Mouse (Mus musculus): ENCODE measurements around the gene Ints1.

DNA sequence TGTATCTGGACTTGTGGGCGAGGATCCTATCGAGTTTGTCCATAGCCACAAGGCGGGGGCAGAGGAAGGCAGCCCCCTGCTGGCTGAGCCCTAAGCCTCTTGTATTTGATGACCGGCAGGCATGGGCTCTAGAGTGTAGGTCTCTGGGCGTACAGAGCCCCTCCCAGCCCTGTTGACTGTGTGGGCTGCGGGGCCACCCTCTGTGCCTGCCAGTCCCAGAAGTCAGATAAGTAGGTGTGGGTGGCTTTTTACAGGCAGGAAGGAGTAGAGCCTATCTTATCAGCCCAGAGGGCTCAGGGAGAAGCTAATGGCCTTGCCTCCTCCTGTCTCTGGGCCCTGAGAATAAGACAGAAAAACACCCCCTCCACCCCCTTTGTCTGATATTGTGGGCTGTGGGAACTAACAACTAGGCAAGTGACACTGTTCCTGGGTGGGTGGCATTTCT, 28.7 kb upstream of the Ints1 start:
- peak; percentile 21; the same call in 1 of the 2 replicates for TF ChIP-seq CTCF (IDR thresholded peaks at IDR 0.05; ENCODE audit: control insufficient read depth, insufficient read depth, low read length)
- peak; percentile 59; the same call in 1 of the 2 replicates for TF ChIP-seq POLR2A (IDR thresholded peaks at IDR 0.05; ENCODE audit: borderline replicate concordance, control insufficient read depth, low read depth, low read length)

All from bone marrow, adult 2 months (tissue).